Mouse (Mus musculus) heart, postnatal 0 days (tissue): ENCODE data around the gene Mfsd2b.

ENCODE experiments used
- CTCF ChIP-seq: IDR thresholded peaks from 2 replicates; pipeline ENCODE4 v1.5.1; 2016; ENCODE audit warnings: antibody characterized with exemption, control low read depth, low read depth
- EP300 ChIP-seq: IDR thresholded peaks from 2 replicates; pipeline ENCODE4 v1.6.1; 2016; ENCODE audit warnings: antibody characterized with exemption, low read depth

DNA sequence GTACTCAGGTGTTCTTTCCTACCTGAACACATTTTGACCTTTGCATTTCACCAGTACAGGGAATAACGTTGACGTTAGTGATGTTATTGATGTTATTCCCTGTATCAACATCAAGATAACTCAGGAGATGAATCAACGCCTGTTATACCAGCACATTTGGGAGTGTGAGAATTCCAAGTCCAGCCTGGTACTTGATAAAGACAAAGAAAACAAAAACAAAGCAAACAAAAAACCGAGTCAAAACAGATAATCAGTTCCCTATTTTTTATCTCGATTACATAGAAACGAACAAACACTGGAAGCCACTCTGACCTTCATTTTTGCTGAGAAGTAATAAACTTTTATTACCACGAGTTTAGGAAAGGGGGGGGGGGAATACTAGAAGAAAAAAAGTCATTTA, 32.3 kb upstream of the Mfsd2b start:
- TF ChIP-seq CTCF (no peak), EP300 (no peak)
